Mouse (Mus musculus) myocyte (in vitro differentiated cells): Measurements from ENCODE around the gene Hectd1. TPM values are rescaled to one million over a fixed set of nuclear protein-coding genes. Genes with fewer than 3 reads are reported as not detected.

Experiments used
- H3K27me3 ChIP-seq: one replicate; pipeline ENCODE4 v1.6.1; 2011; ENCODE audit not compliant: control insufficient read depth, insufficient read depth, insufficient read length
- H3K36me3 ChIP-seq: one replicate; pipeline ENCODE4 v1.6.1; 2011; ENCODE audit not compliant: control insufficient read depth, insufficient read depth
- H3K4me2 ChIP-seq: one replicate; pipeline ENCODE4 v1.6.1; 2011; ENCODE audit warnings: low read depth, control low read depth
- H3K4me3 ChIP-seq: one replicate; pipeline ENCODE4 v1.5.1; 2011; ENCODE audit warnings: mild to moderate bottlenecking, control low read depth, moderate library complexity
- H3K79me2 ChIP-seq: one replicate; pipeline ENCODE4 v1.6.1; 2011; ENCODE audit not compliant: control insufficient read depth, insufficient read depth
- H3ac ChIP-seq: one replicate; pipeline ENCODE4 v1.6.1; 2011; ENCODE audit not compliant: control insufficient read depth, insufficient read length
- CEBPB ChIP-seq: IDR thresholded peaks from 2 replicates; pipeline ENCODE4 v1.6.1; 2011; ENCODE audit warnings: mild to moderate bottlenecking, moderate library complexity; ENCODE audit not compliant: poor library complexity, insufficient read depth, severe bottlenecking
- E2F4 ChIP-seq: IDR thresholded peaks from one replicate; pipeline ENCODE4 v1.6.1; 2011; ENCODE audit warnings: mild to moderate bottlenecking, control low read depth, moderate library complexity; ENCODE audit not compliant: insufficient read depth
- MAX ChIP-seq: IDR thresholded peaks from one replicate; pipeline ENCODE4 v1.6.1; 2011; ENCODE audit warnings: low read depth, mild to moderate bottlenecking, control low read depth
- MYOD1 ChIP-seq, 3 experiments: IDR thresholded peaks; one replicate each; pipeline ENCODE4 v1.6.1; 2011; ENCODE audit warnings: control low read depth in 2 of 3, low read depth in 2 of 3, mild to moderate bottlenecking in 2 of 3, moderate library complexity in 1 of 3; ENCODE audit not compliant: insufficient read length in 2 of 3, control insufficient read depth in 1 of 3
- MYOG ChIP-seq, 3 experiments: IDR thresholded peaks; one replicate each; pipeline ENCODE4 v1.6.1; 2011; ENCODE audit warnings: control low read depth in 2 of 3, low read depth in 2 of 3, mild to moderate bottlenecking in 2 of 3; ENCODE audit not compliant: insufficient read length in 2 of 3, control insufficient read depth in 1 of 3, insufficient read depth in 1 of 3
- POLR2A ChIP-seq: IDR thresholded peaks from one replicate; pipeline ENCODE4 v1.6.1; 2011; ENCODE audit warnings: low read depth, mild to moderate bottlenecking, control low read depth, moderate library complexity; ENCODE audit not compliant: insufficient read length
- POLR2AphosphoS2 ChIP-seq: IDR thresholded peaks from one replicate; pipeline ENCODE4 v1.6.1; 2011; ENCODE audit warnings: low read depth, control low read depth; ENCODE audit not compliant: insufficient read length
- REST ChIP-seq: IDR thresholded peaks from one replicate; pipeline ENCODE4 v1.6.1; 2011; ENCODE audit warnings: mild to moderate bottlenecking, control low read depth, moderate library complexity; ENCODE audit not compliant: insufficient read depth, insufficient read length
- SRF ChIP-seq: IDR thresholded peaks from one replicate; pipeline ENCODE4 v1.6.1; 2011; ENCODE audit warnings: low read depth; ENCODE audit not compliant: control insufficient read depth, insufficient read length
- TCF12 ChIP-seq: IDR thresholded peaks from one replicate; pipeline ENCODE4 v1.6.1; 2011; ENCODE audit warnings: mild to moderate bottlenecking, control low read depth; ENCODE audit not compliant: poor library complexity, insufficient read depth, severe bottlenecking
- TCF3 ChIP-seq: IDR thresholded peaks from one replicate; pipeline ENCODE4 v1.6.1; 2011; ENCODE audit warnings: low read depth, control low read depth; ENCODE audit not compliant: insufficient read length
- USF1 ChIP-seq: IDR thresholded peaks from one replicate; pipeline ENCODE4 v1.6.1; 2011; ENCODE audit warnings: low read depth, mild to moderate bottlenecking, control low read depth, moderate library complexity
- polyA plus RNA-seq: library from polyadenylated mRNA; unstranded; fragments of >200 nt; fragmentation: generic; extraction: Trizol; gene quantifications from one replicate; pipeline ENCODE4 v1.2.1, GENCODE M21; 2012; ENCODE audit warnings: missing spikeins

Hectd1 gene
- polyA plus RNA-seq, 1 experiment, result 15.4 TPM

GRCm38 (mm10) chr12:51744957-51745356 lies 84.4 kb downstream of the Hectd1 start:
- no peak overlapping the region for H3ac ChIP-seq
- H3K4me2 ChIP-seq, result no peak overlapping the region
- TF ChIP-seq MYOG (IDR thresholded peaks at IDR 0.05; ENCODE audit: control insufficient read depth in 1 of 3, insufficient read depth in 1 of 3, insufficient read length in 2 of 3, low read depth in 2 of 3), result no peak
- TF ChIP-seq TCF12, result no peak
- no peaks in the 10 kb centered on the region for H3K79me2 ChIP-seq
- H3K36me3 ChIP-seq, result peaks cover 48% of the 10 kb centered on the region
- no peaks in the 10 kb centered on the region for H3K27me3 ChIP-seq
- H3K4me3 ChIP-seq, result no peak overlapping the region

GRCm38 (mm10) chr12:51741690-51742089 lies 87.6 kb downstream of the Hectd1 start:
- H3K79me2 ChIP-seq, result no peaks in the 10 kb centered on the region
- H3ac ChIP-seq, result no peak overlapping the region
- H3K36me3 ChIP-seq, result peaks cover 31% of the 10 kb centered on the region
- H3K27me3 ChIP-seq, result no peaks in the 10 kb centered on the region
- peak; percentile 26 for TF ChIP-seq POLR2AphosphoS2
- TF ChIP-seq CEBPB, result no peak
- no peak for TF ChIP-seq MYOD1 (IDR thresholded peaks at IDR 0.05; ENCODE audit: control insufficient read depth in 1 of 3, insufficient read length in 2 of 3, low read depth in 2 of 3)
- TF ChIP-seq TCF3, result no peak
- TF ChIP-seq REST, result no peak
- no peak for TF ChIP-seq USF1
- TF ChIP-seq MYOG (IDR thresholded peaks at IDR 0.05; ENCODE audit: control insufficient read depth in 1 of 3, insufficient read depth in 1 of 3, insufficient read length in 2 of 3, low read depth in 2 of 3), result no peak
- no peak for TF ChIP-seq POLR2A
- no peak overlapping the region for H3K4me3 ChIP-seq
- H3K4me2 ChIP-seq, result no peak overlapping the region

GRCm38 (mm10) chr12:51736807-51737206 lies 92.5 kb downstream of the Hectd1 start:
- H3ac ChIP-seq, result no peak overlapping the region
- H3K79me2 ChIP-seq, result no peaks in the 10 kb centered on the region
- H3K27me3 ChIP-seq, result no peaks in the 10 kb centered on the region
- H3K4me2 ChIP-seq, result no peak overlapping the region
- TF ChIP-seq MYOG (IDR thresholded peaks at IDR 0.05; ENCODE audit: control insufficient read depth in 1 of 3, insufficient read depth in 1 of 3, insufficient read length in 2 of 3, low read depth in 2 of 3) (no peak), E2F4 (no peak)
- no peak overlapping the region for H3K4me3 ChIP-seq
- no peaks in the 10 kb centered on the region for H3K36me3 ChIP-seq

- Histone ChIP-seq H3K27me3 (no peaks in the 10 kb centered on the region), H3K79me2 (no peaks in the 10 kb centered on the region), H3ac (no peak overlapping the region), H3K36me3 (no peaks in the 10 kb centered on the region), H3K4me3 (no peak overlapping the region), H3K4me2 (no peak overlapping the region)
- no peak for TF ChIP-seq POLR2A
- no peak for TF ChIP-seq USF1
- no peak for TF ChIP-seq POLR2AphosphoS2
- no peak for TF ChIP-seq CEBPB
- no peak for TF ChIP-seq SRF
- TF ChIP-seq TCF12, result no peak
- TF ChIP-seq E2F4, result no peak
Observed at GRCm38 (mm10) chr12:51736381-51736780, 93.0 kb downstream of the Hectd1 start.

- Histone ChIP-seq H3K4me2 (peak overlapping the region; percentile 67), H3K4me3 (no peak overlapping the region), H3ac (no peak overlapping the region), H3K36me3 (no peaks in the 10 kb centered on the region), H3K27me3 (no peaks in the 10 kb centered on the region), H3K79me2 (no peaks in the 10 kb centered on the region)
- TF ChIP-seq TCF3 (no peak), MYOG (IDR thresholded peaks at IDR 0.05; ENCODE audit: control insufficient read depth in 1 of 3, insufficient read depth in 1 of 3, insufficient read length in 2 of 3, low read depth in 2 of 3) (peak in 2 of 3 experiments; percentile 33 to 37), TCF12 (no peak), USF1 (peak; percentile 40), POLR2AphosphoS2 (no peak), E2F4 (no peak), CEBPB (no peak), SRF (no peak), MAX (no peak), MYOD1 (IDR thresholded peaks at IDR 0.05; ENCODE audit: control insufficient read depth in 1 of 3, insufficient read length in 2 of 3, low read depth in 2 of 3) (peak in 2 of 3 experiments; percentile 4 to 24)
Observed at GRCm38 (mm10) chr12:51735840-51736271, 93.5 kb downstream of the Hectd1 start.
